Mouse (Mus musculus): ENCODE results near the gene Clec12a.

DNA sequence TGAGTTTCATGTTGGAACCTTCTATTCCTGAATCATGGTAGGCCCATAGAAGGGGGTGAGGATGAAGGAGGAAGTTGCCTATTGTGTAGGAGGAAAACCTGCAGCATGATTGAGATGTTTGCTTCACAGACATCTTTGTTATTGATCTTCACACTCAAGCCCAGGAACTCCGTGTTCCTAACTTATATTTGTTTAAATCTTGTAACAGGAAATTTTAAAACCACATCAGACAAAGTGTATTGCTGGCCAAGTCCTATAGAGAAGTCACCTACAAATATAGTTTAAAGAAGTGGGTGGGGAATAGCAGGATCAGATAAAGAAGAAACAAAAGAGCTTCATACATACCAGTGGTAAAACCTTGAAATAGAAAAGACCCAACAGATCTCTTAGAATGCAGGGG, 38.3 kb upstream of the Clec12a start:
- TF ChIP-seq POLR2A (IDR thresholded peaks at IDR 0.05; ENCODE audit: borderline replicate concordance, control insufficient read depth, low read depth, low read length): no peak
- TF ChIP-seq CTCF (IDR thresholded peaks at IDR 0.05; ENCODE audit: control insufficient read depth, insufficient read depth, low read length): no peak
